Mouse (Mus musculus) retina, postnatal 7 days (tissue): ENCODE data around the gene Ncln.
"Not testable (repeated sequence)": the region's sequence is repeated elsewhere in the genome, so short reads cannot be mapped to it uniquely, and the experiment has no call there.

Experiments
- DNase-seq: peaks from one replicate; pipeline ENCODE4 v3.0.0-alpha.2; 2012; ENCODE audit warnings: low read depth, low spot score

Gene Ncln

DNA sequence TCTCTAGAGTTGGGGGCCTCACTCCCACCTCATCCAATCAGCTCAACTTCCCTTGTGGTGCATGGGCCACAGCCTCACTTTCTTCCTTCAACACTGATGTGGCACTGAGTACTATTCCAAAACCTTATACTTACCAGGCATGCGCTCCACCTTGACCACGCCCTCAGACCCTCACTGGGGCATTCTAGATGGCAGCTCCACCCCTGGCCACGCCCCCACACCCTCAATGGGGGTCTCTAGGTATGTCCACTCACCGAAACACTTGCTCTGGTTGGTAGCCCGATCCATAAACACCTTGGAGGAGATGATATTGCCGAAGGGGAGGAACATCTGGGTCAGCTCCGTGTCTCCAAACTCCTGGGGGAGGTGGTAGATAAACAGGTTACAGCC lies 33.8 kb downstream of the Ncln start:
- DNase-seq, result no peak

- no peak for DNase-seq
Measured at GRCm38 (mm10) chr10:81461673-81462414, 34.3 kb downstream of the Ncln start.

DNA sequence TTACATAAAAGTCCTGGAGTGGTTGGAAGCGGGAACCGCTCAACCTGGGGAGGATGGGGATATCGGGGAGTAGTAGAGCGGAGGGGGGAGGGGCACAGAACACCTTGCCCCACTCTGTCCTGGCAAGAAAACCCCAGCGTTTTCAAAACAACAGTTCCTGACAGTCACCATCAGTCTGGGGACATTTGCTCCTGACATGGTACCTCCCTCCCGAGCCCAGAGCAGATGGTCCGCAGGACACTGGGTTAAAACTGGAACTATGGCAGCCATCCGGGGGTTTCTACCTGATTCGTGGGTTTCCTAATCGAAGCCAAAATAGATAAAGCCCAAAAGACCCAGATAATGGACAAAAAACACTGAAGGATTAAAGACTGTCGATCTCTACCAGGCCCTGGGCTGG lies 35.2 kb downstream of the Ncln start:
- no peak for DNase-seq

DNA sequence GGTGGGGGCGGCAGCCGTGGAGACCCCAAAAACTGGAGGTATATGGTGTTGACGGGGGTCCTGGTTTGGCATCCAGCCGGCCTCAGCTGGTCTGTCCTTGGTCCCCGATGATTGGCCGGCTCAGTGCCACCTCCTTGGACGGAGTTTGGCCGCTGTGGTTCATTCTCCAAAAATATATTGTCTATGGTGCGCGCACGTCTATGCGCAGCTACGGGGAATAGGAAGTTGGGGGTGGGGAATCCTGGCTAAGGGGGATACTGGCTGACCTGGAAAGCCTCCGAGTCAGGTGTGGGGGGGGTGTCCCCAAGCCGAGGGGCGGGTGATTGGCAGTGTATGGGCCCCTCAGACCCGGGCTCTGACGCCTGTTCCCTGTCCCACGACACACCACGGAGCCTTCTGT lies 35.7 kb downstream of the Ncln start:
- DNase-seq, result no peak

GRCm38 (mm10) chr10:81459399-81459798 lies 36.8 kb downstream of the Ncln start:
- DNase-seq, result no peak

DNA sequence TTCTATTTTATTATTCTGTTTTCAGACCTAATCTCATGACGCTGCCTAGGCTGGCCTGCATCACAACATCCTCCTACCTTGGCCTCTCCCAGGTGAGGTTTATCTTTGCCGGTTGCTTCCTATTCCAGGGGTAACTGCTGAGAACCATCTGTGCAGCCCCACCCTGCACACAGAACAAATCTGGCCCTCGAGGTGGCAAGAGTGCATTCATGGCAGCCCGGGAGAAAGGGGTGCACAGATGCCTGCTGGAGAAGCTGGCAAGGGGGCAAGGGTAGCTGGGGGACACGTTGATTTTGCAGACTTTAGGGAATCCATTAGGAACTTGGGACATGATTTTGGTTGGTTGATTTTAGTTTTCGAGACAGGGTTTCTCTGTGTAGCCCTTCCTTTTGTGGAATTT lies 37.9 kb downstream of the Ncln start:
- no peak for DNase-seq

DNA sequence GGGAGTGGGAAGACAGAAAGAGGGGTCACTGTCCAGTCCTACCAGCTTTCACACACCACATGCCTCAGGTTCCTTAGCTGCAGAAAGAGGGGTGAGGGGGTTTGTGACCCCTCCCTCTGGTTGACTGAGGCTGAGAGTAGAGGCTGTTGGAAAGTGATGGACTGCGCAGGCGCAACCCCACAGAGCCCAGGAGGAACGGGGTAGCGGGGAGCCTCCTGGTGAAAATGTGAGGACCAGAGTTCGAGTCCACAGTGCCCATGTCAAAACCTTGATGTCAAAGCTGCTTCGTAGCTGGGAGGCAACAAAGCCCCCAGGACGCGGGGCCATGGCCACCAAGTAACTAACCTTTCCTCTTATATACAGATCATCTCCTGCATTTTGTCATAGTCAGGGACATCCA lies 38.6 kb downstream of the Ncln start:
- DNase-seq, result no peak

DNA sequence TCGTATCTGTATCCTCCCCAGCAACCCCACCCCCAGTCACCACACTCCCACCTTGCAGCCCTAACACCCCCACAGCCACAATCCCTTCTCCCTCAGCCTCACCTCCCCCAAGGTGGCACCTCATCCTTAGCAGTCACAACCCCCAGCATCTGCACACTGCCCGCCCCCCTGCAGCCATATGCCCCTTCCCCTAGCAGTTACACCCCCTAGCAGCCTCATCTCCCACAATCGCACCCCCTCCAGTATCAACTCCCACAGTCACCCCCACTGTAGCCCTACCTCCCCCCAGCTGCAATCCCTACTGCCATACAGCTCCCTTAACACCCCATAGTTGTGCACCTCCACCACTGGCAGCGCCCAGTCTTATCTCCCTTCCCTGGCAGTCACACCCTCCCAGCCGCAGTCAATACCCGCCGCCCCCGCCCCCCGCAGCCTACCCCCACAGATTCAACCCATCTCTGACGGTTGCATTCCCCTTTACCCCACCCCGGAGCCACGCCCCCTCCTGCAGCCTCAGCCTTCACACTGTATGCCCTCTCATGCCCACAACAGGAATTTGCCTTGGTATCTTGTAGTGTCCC lies 39.1 kb downstream of the Ncln start:
- DNase-seq, result no peak

GRCm38 (mm10) chr10:81455181-81455895 lies 40.9 kb downstream of the Ncln start, which contains the start of gene Nfic:
Gene Nfic (minus strand): TSS chr10:81455635.
- no peak for DNase-seq

DNA sequence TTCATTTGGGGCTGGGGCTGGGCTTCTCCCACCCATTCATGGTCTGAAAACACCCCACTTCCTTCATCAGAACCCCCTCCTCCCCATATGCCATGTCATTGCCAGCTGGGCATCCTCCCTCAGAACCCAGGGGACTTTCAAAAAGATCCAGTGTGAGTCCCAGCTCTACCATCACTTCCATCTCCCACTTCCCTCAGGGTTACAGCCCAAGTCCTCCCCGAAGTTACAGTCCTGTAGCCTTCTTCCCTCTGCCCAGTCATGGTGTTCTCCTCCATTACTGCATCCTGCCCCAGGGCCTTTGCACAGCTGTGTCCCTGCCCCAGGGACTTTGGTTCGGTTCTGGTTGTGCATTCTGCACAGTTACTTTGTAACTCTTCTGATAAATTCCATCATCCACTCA lies 42.1 kb downstream of the Ncln start:
- no peak for DNase-seq

GRCm38 (mm10) chr10:81452947-81453288 lies 43.3 kb downstream of the Ncln start:
- no peak for DNase-seq

DNA sequence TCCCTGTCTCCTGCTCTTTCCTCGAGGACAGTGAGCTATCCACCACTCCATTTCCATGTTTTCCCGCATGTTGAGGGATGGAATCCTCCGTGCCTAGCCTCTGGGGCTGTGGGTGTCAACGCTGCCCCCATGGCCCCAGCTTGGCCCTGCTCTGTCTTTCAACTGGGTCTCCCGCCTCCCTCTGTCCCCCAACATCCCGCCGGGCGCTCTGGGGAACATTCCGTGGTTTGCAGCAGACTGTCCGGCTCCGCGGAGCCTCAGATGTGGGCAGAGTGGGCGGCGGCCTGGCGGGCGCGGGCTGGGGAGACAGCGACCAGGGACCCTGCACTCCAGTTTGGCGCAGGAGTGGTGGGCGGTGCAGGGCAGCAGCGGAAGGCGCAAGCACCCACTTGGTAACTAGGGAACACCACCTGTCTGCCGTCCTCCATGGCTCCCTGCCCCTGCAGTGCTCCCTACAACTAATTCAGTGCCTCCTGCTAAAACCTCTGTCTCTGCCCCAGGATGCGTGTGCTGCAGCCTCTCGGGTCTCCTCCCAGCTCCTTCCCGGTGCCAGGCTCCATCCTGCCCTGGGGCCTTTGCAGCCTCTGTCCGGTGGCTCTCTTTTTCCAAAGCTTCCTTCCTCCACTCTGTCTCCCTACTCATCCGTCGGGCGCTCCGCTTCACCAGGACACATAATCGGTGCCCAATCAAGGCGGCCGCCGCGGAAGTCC lies 43.8 kb downstream of the Ncln start:
- no peak for DNase-seq

DNA sequence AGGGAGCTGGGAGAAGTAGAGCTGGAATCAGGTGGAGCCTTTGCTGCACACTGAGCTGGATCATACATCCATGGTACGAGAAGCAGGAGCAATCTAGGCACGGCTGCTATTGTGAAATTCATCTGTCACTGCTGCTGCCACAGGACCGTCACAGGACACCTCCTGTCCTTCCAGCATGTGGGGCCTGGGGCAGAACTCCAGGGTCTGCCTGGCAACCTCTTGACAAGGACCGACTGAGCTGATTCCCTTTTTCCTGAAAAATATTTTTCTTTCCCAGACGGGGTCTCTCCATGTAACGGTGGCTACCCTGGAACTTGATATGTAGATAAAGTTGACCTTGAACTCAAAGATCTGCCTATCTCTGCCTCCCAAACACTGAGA lies 44.8 kb downstream of the Ncln start:
- DNase-seq, result no peak

DNA sequence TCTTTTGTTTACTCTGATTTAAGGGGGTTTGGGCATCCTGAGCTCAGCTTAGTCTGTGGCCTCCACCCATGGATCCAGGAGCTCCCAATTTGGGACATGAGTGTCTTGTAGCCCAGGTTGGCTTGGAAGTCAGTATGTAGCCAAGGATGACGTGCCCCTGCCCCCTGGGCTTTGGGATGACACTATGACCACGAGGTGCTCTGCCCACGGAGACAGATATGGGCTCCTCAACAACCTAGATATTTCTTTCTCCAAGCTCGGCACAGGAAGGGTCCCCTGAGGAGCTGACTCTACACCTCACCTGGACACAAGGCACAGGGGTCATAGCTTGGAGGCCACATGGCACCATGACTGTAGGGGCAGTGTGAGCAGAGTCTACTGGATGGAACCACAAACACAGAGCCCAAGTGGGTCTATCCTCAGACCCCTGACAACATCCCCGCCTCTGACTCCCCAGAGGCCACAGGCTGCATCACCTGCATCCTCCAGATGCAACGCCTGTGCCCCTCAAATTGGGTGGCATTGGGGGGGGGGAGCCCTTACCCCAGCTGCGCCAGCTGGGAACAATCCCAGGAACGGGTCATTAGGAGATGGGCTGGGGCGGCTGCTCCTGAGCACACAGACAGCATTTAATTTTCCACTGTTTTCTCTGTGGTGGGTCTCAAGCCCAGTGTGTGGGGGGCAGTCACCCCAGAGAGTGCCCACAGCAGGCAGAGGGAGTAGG lies 45.4 kb downstream of the Ncln start:
- no peak for DNase-seq

GRCm38 (mm10) chr10:81450140-81450539 lies 46.1 kb downstream of the Ncln start:
- peak; percentile 88 for DNase-seq

DNA sequence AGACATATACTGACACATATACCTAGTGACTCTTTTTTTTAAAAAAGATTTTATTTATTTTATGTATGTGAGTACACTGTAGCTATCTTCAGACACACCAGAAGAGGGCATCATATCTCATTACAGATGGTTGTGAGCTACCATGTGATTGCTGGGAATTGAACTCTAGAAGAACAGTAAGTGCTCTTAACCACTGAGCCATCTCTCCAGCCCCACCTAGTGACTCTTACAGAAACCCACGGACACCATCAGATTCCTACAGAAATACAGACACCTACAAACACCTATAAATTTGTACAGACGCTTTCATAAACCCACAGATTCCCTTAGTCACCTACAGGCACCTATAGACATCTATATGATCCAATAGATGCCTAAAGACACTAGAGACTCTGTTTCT lies 50.7 kb downstream of the Ncln start:
- DNase-seq, result not testable (repeated sequence)

- no peak for DNase-seq
Measured at GRCm38 (mm10) chr10:81441019-81441418, 55.2 kb downstream of the Ncln start.
